Mouse (Mus musculus): ENCODE data around the gene Gas6.

DNA sequence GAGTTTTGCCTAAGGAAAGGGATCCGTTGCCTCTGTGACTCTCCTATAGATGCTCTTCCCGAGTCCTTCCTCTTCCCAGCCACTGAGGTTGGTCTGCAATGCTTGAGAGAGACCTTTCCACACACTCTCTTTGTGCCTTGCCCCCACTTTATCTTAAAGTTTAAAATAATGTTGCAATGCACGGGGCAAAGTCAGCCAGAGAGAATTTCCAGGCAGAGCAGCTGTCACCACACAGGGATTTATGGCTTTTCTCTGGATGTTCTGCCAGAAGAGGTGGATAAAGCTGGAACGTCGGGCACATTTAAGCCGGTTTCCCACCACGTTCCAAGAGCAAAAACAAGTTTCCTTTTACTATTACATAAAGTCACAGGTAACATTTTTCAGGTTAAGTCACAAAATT is 27.1 kb upstream of the Gas6 start:
- TF ChIP-seq CTCF (IDR thresholded peaks at IDR 0.05; ENCODE audit: extremely low read depth, insufficient read depth, insufficient read length, insufficient replicate concordance) (no peak), POLR2A (IDR thresholded peaks at IDR 0.05; ENCODE audit: low read depth, low read length) (no peak)

All from spleen, adult 2 months (tissue).